Mouse (Mus musculus): ENCODE results near the gene Ugt1a6b.
A peak's percentile ranks its signal among the peaks of the same experiment; 100 is the strongest.
"Not testable (repeated sequence)": the region's sequence is repeated elsewhere in the genome, so short reads cannot be mapped to it uniquely, and the experiment has no call there.

DNA sequence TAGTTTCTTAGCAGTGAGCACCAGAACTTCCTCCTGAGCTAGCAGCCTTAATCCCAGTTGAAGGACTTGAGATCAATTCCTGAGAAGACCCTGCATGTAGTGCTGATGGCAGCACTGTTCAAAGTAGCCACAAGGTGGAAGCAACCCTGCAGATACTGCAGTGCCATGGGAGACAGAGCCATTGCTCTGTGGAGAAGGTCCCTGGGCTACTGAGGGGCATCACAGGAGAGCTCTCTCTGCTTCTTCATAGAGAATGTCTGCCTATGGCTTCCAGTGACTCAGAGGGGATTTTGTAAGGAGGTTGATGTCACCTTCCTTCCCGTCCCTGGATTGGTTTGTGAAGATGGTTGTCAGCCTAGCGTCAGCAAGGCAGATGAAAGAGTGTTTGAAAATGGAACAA, 47.1 kb downstream of the Ugt1a6b start:
- peak; percentile 66 for TF ChIP-seq CTCF (IDR thresholded peaks at IDR 0.05; ENCODE audit: low read depth)
- not testable (repeated sequence) for TF ChIP-seq EP300 (optimal IDR thresholded peaks at IDR 0.05)
